Mouse (Mus musculus): ENCODE measurements around the gene Rapgef4.
"Not testable (repeated sequence)": the region's sequence is repeated elsewhere in the genome, so short reads cannot be mapped to it uniquely, and the experiment has no call there.

- not testable (repeated sequence) for TF ChIP-seq CTCF, POLR2A (IDR thresholded peaks at IDR 0.05; ENCODE audit: extremely low read depth, insufficient read depth, low read length)
These were observed 160.7 kb downstream of the Rapgef4 start for GRCm38 (mm10) chr2:72141732-72142131.
